Mouse (Mus musculus): ENCODE data around the gene Igfbp2. TPM values are rescaled to one million over a fixed set of nuclear protein-coding genes. Genes with fewer than 3 reads are reported as not detected.

Gene Igfbp2
- 1 to 10 TPM; 1.1 to 1.3 TPM for total RNA-seq (2021)
- long read RNA-seq, experiment 1, result 0 reads
- long read RNA-seq, experiment 2, partial matches to known transcripts, result 0 of 1 reads
- long read RNA-seq, experiment 2, other reads (novel, unspliced or antisense), result 0 of 1 reads

GRCm38 (mm10) chr1:72823751-72824706 lies at the start of gene Igfbp2:
TSS of gene Igfbp2 (plus strand) at chr1:72824503.
- peak in 1 of 2 experiments; percentile 5 for DNase-seq
- intact Hi-C loops (cut with DNase I), result no loop called here

GRCm38 (mm10) chr1:72778789-72779188 lies 45.5 kb upstream of the Igfbp2 start:
- no peak for DNase-seq
- intact Hi-C loops (cut with DNase I), result no loop called here

- intact Hi-C loops (cut with DNase I), result no loop called here
- DNase-seq, result peak in 1 of 2 experiments; percentile 2
These were observed 43.6 kb upstream of the Igfbp2 start for GRCm38 (mm10) chr1:72780720-72781119.

- intact Hi-C loops (cut with DNase I), result no loop called here
- DNase-seq, result no peak
These were observed 41.0 kb upstream of the Igfbp2 start for GRCm38 (mm10) chr1:72783341-72783740.

GRCm38 (mm10) chr1:72784018-72784417 lies 40.3 kb upstream of the Igfbp2 start:
- no peak for DNase-seq
- intact Hi-C loops (cut with DNase I), result no loop called here

- no peak for DNase-seq
- intact Hi-C loops (cut with DNase I), result no loop called here
These were observed 33.6 kb upstream of the Igfbp2 start for GRCm38 (mm10) chr1:72790670-72791069.

- intact Hi-C loops (cut with DNase I), result no loop called here
- DNase-seq, result no peak
These were observed 32.6 kb upstream of the Igfbp2 start for GRCm38 (mm10) chr1:72791743-72792142.

- intact Hi-C loops (cut with DNase I), result no loop called here
- DNase-seq, result no peak
These were observed 32.0 kb upstream of the Igfbp2 start for GRCm38 (mm10) chr1:72792262-72792661.

GRCm38 (mm10) chr1:72793230-72793629 lies 31.1 kb upstream of the Igfbp2 start:
- intact Hi-C loops (cut with DNase I), result no loop called here
- DNase-seq, result no peak

- intact Hi-C loops (cut with DNase I), result no loop called here
These were observed 28.2 kb upstream of the Igfbp2 start for GRCm38 (mm10) chr1:72796128-72796527.

GRCm38 (mm10) chr1:72797102-72797665 lies 27.1 kb upstream of the Igfbp2 start:
- DNase-seq, result no peak
- intact Hi-C loops (cut with DNase I), result no loop called here

More at GRCm38 (mm10) chr1:72796128-72796527, 28.2 kb upstream of the Igfbp2 start:
- DNase-seq, result no peak

GRCm38 (mm10) chr1:72798441-72798840 lies 25.9 kb upstream of the Igfbp2 start:
- intact Hi-C loops (cut with DNase I), result no loop called here
- DNase-seq, result no peak

- intact Hi-C loops (cut with DNase I), result no loop called here
These were observed 20.3 kb upstream of the Igfbp2 start for GRCm38 (mm10) chr1:72804031-72804430.

GRCm38 (mm10) chr1:72805037-72805436 lies 19.3 kb upstream of the Igfbp2 start:
- no peak for DNase-seq
- intact Hi-C loops (cut with DNase I), result no loop called here

More at GRCm38 (mm10) chr1:72804031-72804430, 20.3 kb upstream of the Igfbp2 start:
- no peak for DNase-seq

GRCm38 (mm10) chr1:72805476-72806043 lies 18.7 kb upstream of the Igfbp2 start:
- no peak for DNase-seq
- intact Hi-C loops (cut with DNase I), result no loop called here

- no peak for DNase-seq
These were observed 18.2 kb upstream of the Igfbp2 start for GRCm38 (mm10) chr1:72806044-72806584.

GRCm38 (mm10) chr1:72809304-72809703 lies 15.0 kb upstream of the Igfbp2 start:
- intact Hi-C loops (cut with DNase I), result no loop called here
- no peak for DNase-seq

More at GRCm38 (mm10) chr1:72806044-72806584, 18.2 kb upstream of the Igfbp2 start:
- intact Hi-C loops (cut with DNase I), result no loop called here

GRCm38 (mm10) chr1:72809951-72810675 lies 14.2 kb upstream of the Igfbp2 start:
- DNase-seq, result no peak
- intact Hi-C loops (cut with DNase I), result no loop called here

- no peak for DNase-seq
- intact Hi-C loops (cut with DNase I), result no loop called here
These were observed 13.2 kb upstream of the Igfbp2 start for GRCm38 (mm10) chr1:72811061-72811460.

GRCm38 (mm10) chr1:72813089-72813638 lies 11.1 kb upstream of the Igfbp2 start:
- no peak for DNase-seq
- intact Hi-C loops (cut with DNase I), result no loop called here

Data from heart, postnatal 14 days (tissue).